Mouse (Mus musculus): ENCODE results near the gene Slc2a5.

The Slc2a5 gene

DNA sequence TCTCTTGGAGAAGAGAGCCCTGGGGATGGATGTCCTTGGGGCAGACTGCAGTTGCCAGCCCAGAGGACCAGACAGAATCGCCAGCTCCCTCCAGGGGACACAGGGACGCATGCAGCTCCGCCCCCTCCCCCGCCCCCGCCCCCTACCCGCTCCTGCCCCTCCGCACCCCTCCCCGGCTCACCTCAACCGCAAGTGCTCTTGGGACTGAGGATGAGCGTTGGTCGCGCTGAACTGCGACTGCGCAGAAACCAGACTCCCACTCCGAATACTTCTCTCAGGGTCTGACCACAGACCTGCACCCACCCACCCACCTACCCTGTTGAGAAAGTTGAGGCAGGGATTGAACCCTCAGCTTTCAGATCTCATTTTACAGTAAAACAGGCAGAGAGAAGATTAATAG lies at the start of gene Slc2a5:
TSS of gene Slc2a5 (plus strand) at position 229 of the 400 bp plus-strand sequence.
- DNase-seq = no peak

GRCm38 (mm10) chr4:150070136-150070535 lies 48.9 kb upstream of the Slc2a5 start:
- DNase-seq = peak; percentile 34

DNA sequence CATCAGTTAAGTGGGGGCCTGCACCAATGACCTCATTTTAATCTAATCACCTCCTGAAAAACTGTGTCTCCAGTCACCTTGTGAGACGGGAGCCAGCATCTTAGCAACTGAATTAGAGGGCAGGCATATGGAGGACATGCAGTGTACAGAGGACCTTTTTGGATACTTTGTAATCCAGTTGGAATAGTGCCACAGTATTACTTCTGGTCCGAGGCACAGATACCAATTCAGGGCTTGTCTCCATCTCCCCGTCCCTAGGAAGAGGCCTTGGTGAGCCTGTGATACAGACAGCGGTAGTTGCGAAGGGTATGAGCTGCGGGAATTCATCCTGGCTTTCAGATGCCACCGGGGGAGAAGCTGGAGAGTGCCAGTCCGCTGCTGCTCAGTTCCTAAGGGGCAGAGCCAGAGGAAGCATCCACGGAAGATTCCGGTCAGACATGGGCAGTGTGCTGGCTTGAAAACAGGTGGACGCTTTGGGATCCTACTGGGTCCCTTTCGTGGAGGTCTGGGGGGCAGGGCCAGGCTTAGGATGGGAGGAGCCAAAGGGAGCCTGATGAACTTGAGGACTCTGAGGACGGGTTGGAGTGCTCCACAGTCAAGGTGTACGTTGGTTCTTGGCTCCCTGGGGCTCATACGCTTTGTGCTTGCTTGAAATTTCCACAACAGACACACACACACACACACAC lies 46.5 kb upstream of the Slc2a5 start:
- DNase-seq = no peak

GRCm38 (mm10) chr4:150073102-150073473 lies 46.0 kb upstream of the Slc2a5 start:
- DNase-seq = peak; percentile 63

DNA sequence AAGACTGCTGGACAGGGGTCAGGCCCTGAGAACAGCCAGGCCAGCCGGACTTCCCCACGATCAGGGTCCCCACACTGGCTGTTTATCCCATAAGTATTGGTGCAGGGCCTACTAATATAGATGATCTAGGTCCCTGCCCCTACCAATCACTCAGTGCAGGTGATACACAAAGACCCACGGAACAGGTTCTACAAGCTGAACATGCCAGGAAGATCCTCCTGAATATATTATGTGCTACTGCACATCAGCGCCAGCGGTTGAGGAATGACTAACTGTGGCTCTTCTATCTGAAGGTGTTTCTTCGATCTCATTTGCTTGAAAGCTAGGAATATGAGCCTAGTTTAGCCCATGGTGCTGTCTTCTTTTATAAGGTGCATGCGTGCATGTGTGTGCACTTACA lies 43.7 kb upstream of the Slc2a5 start:
- no peak for DNase-seq

DNA sequence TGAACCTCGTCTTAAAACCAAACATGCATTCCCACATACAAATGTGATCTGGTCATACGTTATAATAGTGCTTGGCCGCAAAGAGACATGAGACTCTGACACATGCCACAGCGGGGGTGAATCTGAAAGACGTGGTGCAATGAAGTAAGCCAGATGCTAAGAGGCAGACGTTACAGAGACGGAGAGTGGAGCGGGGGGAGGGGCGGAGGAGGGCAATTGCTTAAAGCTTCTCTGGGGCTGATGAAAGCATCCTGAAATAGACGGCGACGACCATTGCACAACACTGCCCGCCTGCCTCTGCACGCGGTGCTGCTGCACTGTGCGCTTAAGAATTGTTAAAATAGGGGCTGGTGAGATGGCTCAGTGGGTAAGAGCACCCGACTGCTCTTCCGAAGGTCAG lies 42.9 kb upstream of the Slc2a5 start:
- DNase-seq = peak; percentile 88

DNA sequence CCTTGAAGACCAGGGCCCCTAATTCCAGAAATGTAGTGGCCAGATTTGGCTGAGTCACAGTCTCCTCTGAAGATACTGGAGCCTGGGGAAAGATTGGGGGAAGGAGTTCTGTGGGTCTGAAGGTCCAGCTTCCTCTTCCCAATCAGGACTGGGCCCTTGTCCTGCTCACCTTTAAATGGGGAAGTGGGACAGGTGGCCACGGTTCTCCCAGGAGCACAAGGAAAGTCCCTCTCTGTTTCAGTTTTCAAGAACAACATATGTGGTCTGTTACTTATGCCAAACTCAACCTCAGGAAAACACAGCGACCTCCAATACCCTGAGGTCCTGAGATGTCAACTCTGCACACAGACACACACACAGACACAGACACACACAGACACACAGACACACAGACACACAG lies 40.4 kb upstream of the Slc2a5 start:
- DNase-seq = no peak

GRCm38 (mm10) chr4:150079244-150079643 lies 39.8 kb upstream of the Slc2a5 start:
- peak; percentile 82 for DNase-seq

- DNase-seq = peak; percentile 75
Observed at GRCm38 (mm10) chr4:150080330-150080967, 38.6 kb upstream of the Slc2a5 start.

DNA sequence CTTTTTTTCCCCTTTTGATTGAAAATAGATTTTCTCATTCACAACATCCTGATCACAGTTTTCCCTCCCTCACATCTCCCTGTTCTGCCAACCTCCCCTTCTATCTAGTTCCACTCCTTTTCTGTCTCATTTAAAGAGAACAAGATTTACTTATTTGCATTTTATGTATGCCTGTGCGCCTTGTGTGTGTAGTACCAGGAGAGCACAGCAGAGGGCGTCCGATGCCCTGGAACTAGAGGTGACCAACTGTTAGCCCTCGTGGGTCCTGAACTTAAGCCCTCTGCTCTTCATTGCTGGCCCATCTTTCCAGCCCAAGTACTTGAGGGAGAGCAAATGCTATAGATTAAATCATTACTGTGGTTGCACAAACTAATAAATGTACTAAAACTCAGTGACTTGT lies 33.7 kb upstream of the Slc2a5 start:
- no peak for DNase-seq

DNA sequence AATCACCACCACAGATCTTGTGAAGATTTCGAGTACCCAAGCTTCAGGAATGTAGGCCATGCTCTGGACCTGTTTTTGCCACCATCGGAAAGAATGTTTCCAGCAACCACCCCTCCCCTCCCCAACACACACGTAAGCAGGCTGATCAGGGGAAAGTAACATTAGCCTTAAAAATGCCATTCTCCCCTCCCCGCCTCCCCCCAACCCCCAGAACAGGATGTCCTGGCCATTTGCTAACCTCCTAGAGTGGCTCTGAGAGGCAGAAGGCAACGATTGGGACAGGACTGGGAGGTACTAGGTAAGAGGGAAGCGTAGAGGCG lies 32.3 kb upstream of the Slc2a5 start:
- DNase-seq = no peak

DNA sequence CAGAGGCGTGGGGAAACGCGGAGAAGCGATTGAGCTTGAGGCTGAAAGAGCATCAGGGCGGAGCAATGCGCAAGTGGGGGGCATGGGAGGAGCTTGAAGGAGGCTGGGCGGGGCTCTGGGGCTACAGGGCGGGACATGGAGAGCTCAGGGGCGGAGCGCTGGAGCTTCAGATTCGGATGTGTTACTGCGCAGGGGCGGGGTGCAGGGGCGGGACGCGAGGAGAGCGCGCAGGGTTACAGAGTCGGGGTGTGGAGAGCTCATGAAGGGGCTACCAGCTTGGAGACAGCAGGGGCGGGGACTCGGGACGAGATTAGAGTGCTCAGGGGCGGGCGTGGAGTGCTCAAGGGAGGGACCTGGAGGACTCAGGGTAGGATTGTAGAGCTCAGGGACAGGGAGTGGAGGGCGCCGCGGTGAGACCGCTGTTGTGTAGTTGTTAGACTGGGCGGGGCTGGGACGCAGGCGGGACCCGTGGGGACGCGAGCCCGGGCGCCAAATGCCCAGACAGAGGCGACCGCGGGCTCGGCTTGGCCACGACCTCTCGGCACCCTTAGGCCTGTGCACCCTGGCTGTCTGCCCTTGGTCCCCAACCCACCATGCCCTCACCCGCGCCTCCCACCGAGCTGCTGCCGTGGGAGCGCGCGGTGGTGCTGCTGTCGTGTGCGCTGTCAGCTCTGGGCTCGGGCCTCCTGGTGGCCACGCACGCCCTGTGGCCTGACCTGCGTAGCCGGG lies 31.8 kb upstream of the Slc2a5 start, which contains the start of gene Gpr157:
TSS of gene Gpr157 (plus strand) at position 205 of the 729 bp plus-strand sequence.
- peak; percentile 95 for DNase-seq

DNA sequence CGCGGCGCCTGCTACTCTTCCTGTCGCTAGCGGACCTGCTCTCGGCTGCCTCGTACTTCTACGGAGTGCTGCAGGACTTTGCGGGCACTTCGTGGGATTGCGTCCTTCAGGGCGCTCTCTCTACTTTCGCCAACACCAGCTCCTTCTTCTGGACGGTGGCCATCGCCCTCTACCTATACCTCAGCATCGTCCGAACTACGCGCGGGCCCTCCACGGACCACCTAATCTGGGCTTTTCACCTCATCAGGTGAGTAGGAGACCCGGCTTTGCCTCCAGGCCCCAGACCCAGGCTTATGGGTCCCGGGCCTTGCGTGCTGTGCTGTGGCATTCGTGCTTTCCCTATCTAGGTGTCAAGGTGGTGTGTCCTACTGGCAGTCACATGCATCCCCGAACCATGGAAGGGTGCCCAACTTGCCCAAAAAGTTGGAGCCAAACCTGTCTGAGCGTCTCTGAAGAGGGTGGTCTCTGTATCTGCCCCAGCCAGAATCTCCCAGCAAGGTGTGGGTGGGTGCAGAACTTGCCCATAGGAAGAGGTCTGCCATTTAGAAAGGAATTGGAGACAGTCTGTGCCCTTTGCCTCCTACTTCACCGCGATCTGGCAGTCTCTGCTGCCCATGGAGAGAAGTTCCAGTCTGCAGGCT lies 31.1 kb upstream of the Slc2a5 start:
- no peak for DNase-seq

DNA sequence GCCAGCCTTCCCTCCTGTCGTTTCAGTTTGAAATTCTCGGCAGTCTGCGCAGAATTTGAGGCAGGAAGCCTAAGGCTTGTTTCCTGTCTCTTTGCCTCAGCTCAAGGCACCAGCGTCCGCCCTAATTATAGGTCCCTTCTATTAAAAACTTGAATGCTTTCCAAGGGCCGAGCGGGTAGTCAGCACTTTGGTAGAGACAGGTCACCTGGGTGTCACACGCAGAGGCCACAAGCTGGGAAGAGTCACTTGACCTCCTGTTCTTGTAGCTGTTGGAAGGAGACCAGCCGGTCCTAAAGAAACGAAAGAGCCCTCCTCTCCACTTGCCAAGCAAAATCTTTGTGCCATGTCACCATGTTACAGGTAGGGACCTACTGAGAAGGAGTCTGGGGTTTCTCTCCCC lies 30.0 kb upstream of the Slc2a5 start:
- DNase-seq = peak; percentile 33

GRCm38 (mm10) chr4:150091887-150092582 lies 27.0 kb upstream of the Slc2a5 start:
- peak; percentile 59 for DNase-seq

DNA sequence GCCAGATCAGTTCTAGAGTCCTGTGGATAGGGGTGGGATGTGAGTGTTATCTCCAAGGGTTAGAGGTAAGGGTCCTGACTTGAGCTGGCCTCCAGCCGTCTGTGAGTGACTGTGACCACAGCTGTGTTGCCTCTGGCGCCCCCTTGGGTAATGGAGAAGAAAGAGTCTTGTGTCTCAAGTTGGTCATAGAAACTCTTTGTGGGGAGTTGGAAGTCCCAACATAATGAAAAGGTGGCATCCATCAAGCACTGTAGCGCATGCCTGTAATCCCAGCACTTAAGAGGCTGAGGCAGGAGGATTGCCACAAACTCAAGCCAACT lies 26.5 kb upstream of the Slc2a5 start:
- peak; percentile 40 for DNase-seq

DNA sequence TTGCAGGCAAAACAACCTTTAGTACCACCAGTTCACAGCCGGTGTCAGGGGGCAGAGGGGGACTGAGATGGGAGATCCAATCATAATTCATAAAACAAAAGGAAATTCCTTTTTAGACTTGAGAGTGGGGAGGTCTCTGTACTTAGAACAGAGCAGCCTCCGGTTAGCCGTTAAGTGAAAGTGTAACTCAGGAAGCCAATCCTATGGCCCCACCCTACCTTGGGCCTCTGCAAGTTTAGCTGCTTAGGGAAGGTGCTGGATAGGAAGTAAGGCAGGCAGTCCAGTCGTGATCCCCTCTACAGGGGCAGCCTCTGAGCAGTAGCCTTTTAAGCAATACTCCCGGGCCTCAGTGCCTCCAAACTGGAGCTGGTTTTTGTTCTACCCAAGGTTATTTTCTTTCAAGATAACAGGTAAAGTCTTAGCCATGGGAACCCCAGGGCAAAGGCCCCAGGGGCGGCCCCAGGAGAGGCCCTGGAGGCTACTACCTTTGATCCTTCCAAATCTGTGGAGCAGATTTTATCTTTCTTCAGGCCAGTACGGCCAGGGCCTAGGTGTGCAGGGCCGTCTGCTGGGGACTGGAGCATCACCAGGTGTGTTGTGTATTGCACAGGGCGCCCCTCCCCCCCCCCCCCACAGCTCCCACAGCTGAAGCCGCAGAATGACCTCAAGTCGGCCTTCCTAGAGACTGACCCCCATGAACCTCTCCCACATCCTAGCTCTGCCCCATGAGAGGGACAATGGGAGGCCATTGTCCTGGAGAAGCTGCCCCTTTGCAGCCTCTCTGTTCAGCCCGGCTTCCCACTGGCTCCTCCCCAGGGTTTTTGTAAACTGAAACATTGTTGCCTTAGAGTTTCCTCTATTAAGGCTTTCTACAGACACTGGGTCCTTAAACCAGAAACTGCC lies 25.3 kb upstream of the Slc2a5 start:
- no peak for DNase-seq

DNA sequence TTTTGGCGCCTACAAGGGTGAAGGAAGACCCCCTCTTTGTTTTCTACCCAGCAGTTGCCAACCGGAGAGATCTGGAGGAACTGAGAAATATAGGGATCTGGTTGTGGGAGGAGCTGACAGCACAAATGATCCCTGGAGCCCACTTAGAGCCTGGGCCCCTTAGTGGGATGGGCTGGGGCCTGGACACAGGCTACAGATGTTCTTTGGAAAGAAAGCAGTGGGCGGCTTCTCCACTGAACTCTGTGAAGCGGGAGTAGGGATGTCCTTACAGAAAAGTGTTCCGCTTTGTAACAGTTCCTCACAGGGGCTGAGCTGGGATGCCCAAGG lies 24.7 kb upstream of the Slc2a5 start:
- DNase-seq = no peak

GRCm38 (mm10) chr4:150096309-150096708 lies 22.8 kb upstream of the Slc2a5 start:
- DNase-seq = no peak

- DNase-seq = no peak
Observed at GRCm38 (mm10) chr4:150097847-150098246, 21.2 kb upstream of the Slc2a5 start.

- peak; percentile 84 for DNase-seq
Observed at GRCm38 (mm10) chr4:150098880-150099279, 20.2 kb upstream of the Slc2a5 start.

GRCm38 (mm10) chr4:150102822-150103221 lies 16.3 kb upstream of the Slc2a5 start:
- DNase-seq = no peak
